Mouse (Mus musculus): ENCODE results near the gene Zfp827. TPM values are rescaled to one million over a fixed set of nuclear protein-coding genes. Genes with fewer than 3 reads are reported as not detected.
"Not testable (repeated sequence)": the region's sequence is repeated elsewhere in the genome, so short reads cannot be mapped to it uniquely, and the experiment has no call there.

Zfp827 gene
- polyA plus RNA-seq, 1 experiment from 2014 or later: 5.5 TPM

DNA sequence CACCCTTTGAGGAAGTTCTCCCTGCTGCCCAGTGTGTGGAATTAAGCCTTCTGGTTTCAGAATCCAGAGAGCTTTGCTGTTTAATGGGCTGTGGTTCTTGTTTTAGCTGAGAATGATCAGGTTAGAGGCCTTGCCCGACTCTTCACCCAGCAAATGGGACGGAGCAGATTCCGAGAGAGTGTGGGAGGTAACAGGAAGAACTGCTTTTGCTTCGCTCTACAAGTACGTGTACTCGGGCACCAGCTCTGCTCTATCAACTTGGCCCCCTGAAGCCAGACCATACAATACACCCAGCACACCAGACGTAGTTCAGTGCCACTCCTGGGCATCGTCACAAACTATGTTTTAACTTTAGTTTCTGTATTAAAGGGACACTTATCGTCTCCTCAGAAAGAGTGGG is 85.3 kb downstream of the Zfp827 start:
- WGBS: 67% methylated on average over 9 of the region's 9 CpGs
- H3K4me3 ChIP-seq (ENCODE audit: low read length): no peak overlapping the region
- H3K9ac ChIP-seq (ENCODE audit: low read length): no peak overlapping the region
- H3K27ac ChIP-seq (ENCODE audit: low read length): no peak overlapping the region
- peaks cover 3% of the 10 kb centered on the region; the same call in 1 of the 2 replicates for H3K36me3 ChIP-seq (ENCODE audit: control insufficient read depth, insufficient read depth, low read length)
- ATAC-seq (ENCODE audit: low read depth): no peak
- H3K4me1 ChIP-seq (replicated peaks; ENCODE audit: control insufficient read depth, insufficient read depth, low read length): peaks cover 13% of the 10 kb centered on the region
- H3K27me3 ChIP-seq (ENCODE audit: control insufficient read depth, insufficient read depth, low read depth, low read length): no peaks in the 10 kb centered on the region
- H3K9me3 ChIP-seq (ENCODE audit: control insufficient read depth, low read length): no peaks in the 10 kb centered on the region
- no peak overlapping the region for H3K4me2 ChIP-seq (ENCODE audit: low read depth, low read length)

GRCm38 (mm10) chr8:79114561-79114960 is 86.3 kb downstream of the Zfp827 start:
- H3K9ac ChIP-seq (ENCODE audit: low read length): no peak overlapping the region
- H3K9me3 ChIP-seq (ENCODE audit: control insufficient read depth, low read length): no peaks in the 10 kb centered on the region
- H3K4me1 ChIP-seq (replicated peaks; ENCODE audit: control insufficient read depth, insufficient read depth, low read length): peaks cover 13% of the 10 kb centered on the region
- H3K4me2 ChIP-seq (ENCODE audit: low read depth, low read length): no peak overlapping the region
- peaks cover 5% of the 10 kb centered on the region; the same call in 1 of the 2 replicates for H3K36me3 ChIP-seq (ENCODE audit: control insufficient read depth, insufficient read depth, low read length)
- no peak overlapping the region for H3K4me3 ChIP-seq (ENCODE audit: low read length)
- WGBS: 69% methylated on average over 6 of the region's 6 CpGs
- no peak overlapping the region for H3K27ac ChIP-seq (ENCODE audit: low read length)
- no peak for ATAC-seq (ENCODE audit: low read depth)
- no peaks in the 10 kb centered on the region for H3K27me3 ChIP-seq (ENCODE audit: control insufficient read depth, insufficient read depth, low read depth, low read length)

- no peak overlapping the region; the same call in 1 of the 2 replicates for H3K27ac ChIP-seq (ENCODE audit: low read length)
Measured at GRCm38 (mm10) chr8:79116436-79116835, 88.2 kb downstream of the Zfp827 start.

GRCm38 (mm10) chr8:79117711-79118110 is 89.5 kb downstream of the Zfp827 start:
- H3K27ac ChIP-seq (ENCODE audit: low read length): no peak overlapping the region
- no peak overlapping the region for H3K4me3 ChIP-seq (ENCODE audit: low read length)
- no peak overlapping the region for H3K9ac ChIP-seq (ENCODE audit: low read length)
- H3K4me2 ChIP-seq (ENCODE audit: low read depth, low read length): no peak overlapping the region
- H3K36me3 ChIP-seq (ENCODE audit: control insufficient read depth, insufficient read depth, low read length): peaks cover 8% of the 10 kb centered on the region
- no peak for ATAC-seq (ENCODE audit: low read depth)
- no peaks in the 10 kb centered on the region for H3K9me3 ChIP-seq (ENCODE audit: control insufficient read depth, low read length)
- H3K4me1 ChIP-seq (replicated peaks; ENCODE audit: control insufficient read depth, insufficient read depth, low read length): peaks cover 13% of the 10 kb centered on the region
- H3K27me3 ChIP-seq (ENCODE audit: control insufficient read depth, insufficient read depth, low read depth, low read length): no peaks in the 10 kb centered on the region
- WGBS: 80% methylated on average over 7 of the region's 7 CpGs

More at GRCm38 (mm10) chr8:79116436-79116835, 88.2 kb downstream of the Zfp827 start:
- Histone ChIP-seq H3K4me2 (ENCODE audit: low read depth, low read length) (no peak overlapping the region), H3K4me1 (replicated peaks; ENCODE audit: control insufficient read depth, insufficient read depth, low read length) (peaks cover 13% of the 10 kb centered on the region), H3K36me3 (ENCODE audit: control insufficient read depth, insufficient read depth, low read length) (peaks cover 5% of the 10 kb centered on the region; the same call in 1 of the 2 replicates), H3K9ac (ENCODE audit: low read length) (no peak overlapping the region), H3K4me3 (ENCODE audit: low read length) (no peak overlapping the region), H3K9me3 (ENCODE audit: control insufficient read depth, low read length) (no peaks in the 10 kb centered on the region), H3K27me3 (ENCODE audit: control insufficient read depth, insufficient read depth, low read depth, low read length) (no peaks in the 10 kb centered on the region)
- peak; percentile 54 for ATAC-seq (ENCODE audit: low read depth)
- 65% methylated on average over 7 of the region's 7 CpGs for whole genome bisulfite sequencing

- Histone ChIP-seq H3K9me3 (ENCODE audit: control insufficient read depth, low read length) (no peaks in the 10 kb centered on the region), H3K4me1 (replicated peaks; ENCODE audit: control insufficient read depth, insufficient read depth, low read length) (peaks cover 8% of the 10 kb centered on the region), H3K27me3 (ENCODE audit: control insufficient read depth, insufficient read depth, low read depth, low read length) (no peaks in the 10 kb centered on the region), H3K36me3 (ENCODE audit: control insufficient read depth, insufficient read depth, low read length) (peaks cover 10% of the 10 kb centered on the region), H3K4me2 (ENCODE audit: low read depth, low read length) (no peak overlapping the region), H3K4me3 (ENCODE audit: low read length) (no peak overlapping the region), H3K9ac (ENCODE audit: low read length) (no peak overlapping the region), H3K27ac (ENCODE audit: low read length) (no peak overlapping the region)
- ATAC-seq (ENCODE audit: low read depth): no peak
- 83% methylated on average over 1 of the region's 1 CpGs for WGBS
Measured at GRCm38 (mm10) chr8:79121614-79122013, 93.4 kb downstream of the Zfp827 start.

GRCm38 (mm10) chr8:79124231-79124630 is 96.0 kb downstream of the Zfp827 start:
- H3K9ac ChIP-seq (ENCODE audit: low read length): no peak overlapping the region
- H3K27me3 ChIP-seq (ENCODE audit: control insufficient read depth, insufficient read depth, low read depth, low read length): no peaks in the 10 kb centered on the region
- ATAC-seq (ENCODE audit: low read depth): no peak
- no peaks in the 10 kb centered on the region for H3K9me3 ChIP-seq (ENCODE audit: control insufficient read depth, low read length)
- 77% methylated on average over 4 of the region's 4 CpGs for WGBS
- no peak overlapping the region for H3K4me2 ChIP-seq (ENCODE audit: low read depth, low read length)
- H3K4me1 ChIP-seq (replicated peaks; ENCODE audit: control insufficient read depth, insufficient read depth, low read length): no peaks in the 10 kb centered on the region
- no peak overlapping the region for H3K27ac ChIP-seq (ENCODE audit: low read length)
- H3K4me3 ChIP-seq (ENCODE audit: low read length): no peak overlapping the region
- peaks cover 5% of the 10 kb centered on the region for H3K36me3 ChIP-seq (ENCODE audit: control insufficient read depth, insufficient read depth, low read length)

- Histone ChIP-seq H3K4me3 (ENCODE audit: low read length) (no peak overlapping the region), H3K27me3 (ENCODE audit: control insufficient read depth, insufficient read depth, low read depth, low read length) (no peaks in the 10 kb centered on the region), H3K4me2 (ENCODE audit: low read depth, low read length) (no peak overlapping the region), H3K4me1 (replicated peaks; ENCODE audit: control insufficient read depth, insufficient read depth, low read length) (no peaks in the 10 kb centered on the region), H3K9ac (ENCODE audit: low read length) (no peak overlapping the region), H3K9me3 (ENCODE audit: control insufficient read depth, low read length) (no peaks in the 10 kb centered on the region), H3K27ac (ENCODE audit: low read length) (no peak overlapping the region), H3K36me3 (ENCODE audit: control insufficient read depth, insufficient read depth, low read length) (peaks cover 2% of the 10 kb centered on the region; the same call in 1 of the 2 replicates)
- ATAC-seq (ENCODE audit: low read depth): no peak
- 69% methylated on average over 7 of the region's 7 CpGs for WGBS
Measured at GRCm38 (mm10) chr8:79127211-79127816, 99.1 kb downstream of the Zfp827 start.

- 84% methylated on average over 4 of the region's 4 CpGs for WGBS
- H3K4me1 ChIP-seq (replicated peaks; ENCODE audit: control insufficient read depth, insufficient read depth, low read length): not testable (repeated sequence)
Measured at GRCm38 (mm10) chr8:79128534-79128933, 100.3 kb downstream of the Zfp827 start.

DNA sequence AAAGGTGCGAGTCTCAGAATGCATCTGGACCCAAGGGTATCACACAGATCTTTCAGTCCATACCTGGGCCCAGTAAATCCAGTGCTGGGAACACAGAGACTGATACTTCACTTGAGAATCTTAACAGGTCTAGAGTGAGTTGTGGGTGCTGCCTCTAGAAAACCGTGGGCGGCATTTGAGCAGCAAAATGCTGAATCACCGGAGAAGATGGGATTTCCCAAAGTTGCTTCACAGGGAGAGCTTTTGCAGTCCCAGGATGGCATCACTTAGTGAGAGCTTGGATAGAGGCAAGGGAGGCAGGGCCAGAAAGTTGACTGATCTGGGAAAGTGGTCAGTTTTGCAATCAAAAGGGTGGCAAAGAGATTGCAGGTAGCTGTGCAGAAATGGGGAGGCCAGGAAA is 111.4 kb downstream of the Zfp827 start:
- no peak overlapping the region for H3K4me2 ChIP-seq (ENCODE audit: low read depth, low read length)
- H3K27ac ChIP-seq (ENCODE audit: low read length): no peak overlapping the region
- H3K27me3 ChIP-seq (ENCODE audit: control insufficient read depth, insufficient read depth, low read depth, low read length): no peaks in the 10 kb centered on the region
- H3K4me3 ChIP-seq (ENCODE audit: low read length): no peak overlapping the region
- H3K9me3 ChIP-seq (ENCODE audit: control insufficient read depth, low read length): no peaks in the 10 kb centered on the region
- H3K36me3 ChIP-seq (ENCODE audit: control insufficient read depth, insufficient read depth, low read length): peaks cover 9% of the 10 kb centered on the region
- no peaks in the 10 kb centered on the region for H3K4me1 ChIP-seq (replicated peaks; ENCODE audit: control insufficient read depth, insufficient read depth, low read length)
- ATAC-seq (ENCODE audit: low read depth): no peak
- 97% methylated on average over 4 of the region's 4 CpGs for whole genome bisulfite sequencing
- H3K9ac ChIP-seq (ENCODE audit: low read length): no peak overlapping the region

More at GRCm38 (mm10) chr8:79128534-79128933, 100.3 kb downstream of the Zfp827 start:
- not testable (repeated sequence) for H3K27ac ChIP-seq (ENCODE audit: low read length); H3K9me3 ChIP-seq (ENCODE audit: control insufficient read depth, low read length); H3K36me3 ChIP-seq (ENCODE audit: control insufficient read depth, insufficient read depth, low read length); H3K4me2 ChIP-seq (ENCODE audit: low read depth, low read length); H3K9ac ChIP-seq (ENCODE audit: low read length); H3K27me3 ChIP-seq (ENCODE audit: control insufficient read depth, insufficient read depth, low read depth, low read length); ATAC-seq (ENCODE audit: low read depth); H3K4me3 ChIP-seq (ENCODE audit: low read length)

Data from lung, embryonic 16.5 days (tissue).